In the genomic region with DNA sequence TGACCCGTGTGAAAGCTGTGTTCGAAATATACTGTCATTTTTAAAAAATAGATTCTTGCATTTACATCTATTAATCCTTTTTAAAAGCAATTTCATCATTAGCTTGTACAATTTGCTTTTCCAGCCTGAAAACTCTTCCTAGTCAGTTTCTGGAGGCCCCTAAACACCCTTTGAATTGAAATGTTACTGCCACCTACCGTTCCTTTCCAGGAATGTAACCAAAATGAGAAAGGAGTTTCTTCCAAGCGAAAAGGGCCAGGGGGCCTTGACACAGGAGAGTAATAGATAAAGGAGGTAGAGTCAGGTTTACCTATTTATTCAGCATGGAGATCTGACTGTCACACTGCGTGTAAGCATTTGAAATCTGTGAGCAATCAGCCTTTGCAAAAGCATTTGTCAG, we compare ENCODE assay signal across 8 mouse cellular contexts.
DNase-seq lines count a peak whose midpoint lies in the region; ATAC-seq and TF ChIP-seq lines count a peak whose summit lies in the region.

No protein-coding gene starts in this region.

- intact Hi-C loops in left cerebral cortex, adult 2 months (cut with DNase I) = loop anchor here (1.0 to 10.0 kb wide), 4 partner anchors 92 to 1309 kb away; a partner anchor contains a TSS

- H3K4me3 ChIP-seq in left cerebral cortex, adult 2 months = no peak overlapping the region
- no peak overlapping the region for H3K4me3 ChIP-seq in forebrain, embryonic 13.5 days
- H3K4me3 ChIP-seq in midbrain, embryonic 11.5 days (ENCODE audit: low read depth, low read length) = no peak overlapping the region

- WGBS in forebrain, embryonic 13.5 days = 16% methylated on average over 5 of the region's 5 CpGs
- 23% methylated on average over 5 of the region's 5 CpGs for WGBS in midbrain, embryonic 11.5 days

- no peak overlapping the region for H3K9ac ChIP-seq in forebrain, embryonic 13.5 days
- H3K9ac ChIP-seq in midbrain, embryonic 11.5 days (ENCODE audit: low read length) = no peak overlapping the region

- no peaks in the 10 kb centered on the region for H3K27me3 ChIP-seq in forebrain, embryonic 13.5 days
- no peaks in the 10 kb centered on the region for H3K27me3 ChIP-seq in midbrain, embryonic 11.5 days (ENCODE audit: control insufficient read depth, insufficient read depth, low read length)

- no peaks in the 10 kb centered on the region for H3K36me3 ChIP-seq in forebrain, embryonic 13.5 days (ENCODE audit: poor library complexity, severe bottlenecking)
- no peaks in the 10 kb centered on the region for H3K36me3 ChIP-seq in midbrain, embryonic 11.5 days (ENCODE audit: control insufficient read depth, insufficient read depth, low read length)

- TF ChIP-seq CTCF in left cerebral cortex, adult 2 months (IDR thresholded peaks at IDR 0.05) = peak; percentile 79

- 0 out of 2 replicates have a peak overlapping the region, but pooled peaks have one; percentile 10 for H3K4me2 ChIP-seq in forebrain, embryonic 13.5 days
- H3K4me2 ChIP-seq in midbrain, embryonic 11.5 days = no peak overlapping the region

- peak; percentile 75 for ATAC-seq in forebrain, embryonic 13.5 days
- ATAC-seq in midbrain, embryonic 11.5 days (ENCODE audit: low FRiP score) = peak; percentile 54

- peak; percentile 50 to 53 for DNase-seq in left cerebral cortex, adult 2 months (ENCODE audit: extremely low spot score in 1 of 2, low spot score in 2 of 2)
- DNase-seq in left cerebral cortex, adult 11 months (ENCODE audit: low spot score) = no peak
- peak; percentile 5 to 45 for DNase-seq in adrenal gland, postnatal 36 days
- DNase-seq in hindlimb bud, embryonic 11.5 days (ENCODE audit: extremely low spot score, low read depth, low spot score) = peak; percentile 50
- peak; percentile 95 for DNase-seq in midbrain, embryonic 11.5 days (ENCODE audit: low spot score, missing footprints)
- no peak for DNase-seq in spleen, adult 12 weeks (ENCODE audit: low spot score)
- no peak for DNase-seq in thymus, postnatal 10 days (ENCODE audit: low spot score in 2 of 2)

- H3K9me3 ChIP-seq in forebrain, embryonic 13.5 days (replicated peaks) = no peaks in the 10 kb centered on the region
- no peaks in the 10 kb centered on the region for H3K9me3 ChIP-seq in midbrain, embryonic 11.5 days (ENCODE audit: control insufficient read depth, low read length)

- peaks cover 10% of the 10 kb centered on the region for H3K4me1 ChIP-seq in forebrain, embryonic 13.5 days
- H3K4me1 ChIP-seq in midbrain, embryonic 11.5 days (ENCODE audit: control insufficient read depth, insufficient read depth, low read length) = peaks cover 5% of the 10 kb centered on the region; the same call in 1 of the 2 replicates

- H3K27ac ChIP-seq in left cerebral cortex, adult 2 months = peak overlapping the region; percentile 78
- peak overlapping the region; percentile 27; the same call in 1 of the 2 replicates for H3K27ac ChIP-seq in forebrain, embryonic 13.5 days
- H3K27ac ChIP-seq in midbrain, embryonic 11.5 days (ENCODE audit: low read depth, low read length) = no peak overlapping the region

Comparison
In these comparisons a context has a peak if more than half of its experiments do, and no peak if none do; other contexts are left out.
1. DNase-seq: peak in left cerebral cortex, adult 2 months (2 of 2), adrenal gland, postnatal 36 days (2 of 2), hindlimb bud, embryonic 11.5 days (single experiment) and midbrain, embryonic 11.5 days (single experiment); none in left cerebral cortex, adult 11 months (single experiment), spleen, adult 12 weeks (single experiment) and thymus, postnatal 10 days (0 of 2).